Mouse (Mus musculus): ENCODE measurements around the gene Sinhcaf.

DNA sequence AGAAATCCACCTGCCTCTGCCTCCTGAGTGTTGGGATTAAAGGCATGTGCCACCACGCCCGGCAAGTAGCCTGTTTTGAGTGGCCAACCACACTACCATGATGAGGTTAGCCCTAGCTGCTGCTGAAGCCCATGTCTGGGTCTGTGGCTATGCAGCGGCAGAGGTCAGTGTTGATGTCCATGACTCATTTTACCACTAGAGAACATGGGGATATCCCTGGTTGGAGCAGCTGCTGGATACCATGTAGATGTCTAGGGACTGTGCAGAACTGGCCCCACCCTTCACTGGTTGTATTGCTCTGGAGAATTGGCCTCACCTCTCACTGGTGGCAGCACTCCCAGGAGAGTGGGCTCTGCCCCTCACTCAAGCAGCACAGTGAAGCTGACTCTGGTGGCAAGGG is 28.8 kb upstream of the Sinhcaf start:
- TF ChIP-seq EP300 (optimal IDR thresholded peaks at IDR 0.05): no peak
- TF ChIP-seq CTCF (IDR thresholded peaks at IDR 0.05; ENCODE audit: low read depth): no peak

Measured in stomach, postnatal 0 days (tissue).